Mouse (Mus musculus): Measurements from ENCODE around the gene Dusp18. TPM values are rescaled to one million over a fixed set of nuclear protein-coding genes. Genes with fewer than 3 reads are reported as not detected.
A peak's percentile ranks its signal among the peaks of the same experiment; 100 is the strongest.

Dusp18 gene
- polyA plus RNA-seq, 1 experiment from 2014 or later, result 2.5 TPM

DNA sequence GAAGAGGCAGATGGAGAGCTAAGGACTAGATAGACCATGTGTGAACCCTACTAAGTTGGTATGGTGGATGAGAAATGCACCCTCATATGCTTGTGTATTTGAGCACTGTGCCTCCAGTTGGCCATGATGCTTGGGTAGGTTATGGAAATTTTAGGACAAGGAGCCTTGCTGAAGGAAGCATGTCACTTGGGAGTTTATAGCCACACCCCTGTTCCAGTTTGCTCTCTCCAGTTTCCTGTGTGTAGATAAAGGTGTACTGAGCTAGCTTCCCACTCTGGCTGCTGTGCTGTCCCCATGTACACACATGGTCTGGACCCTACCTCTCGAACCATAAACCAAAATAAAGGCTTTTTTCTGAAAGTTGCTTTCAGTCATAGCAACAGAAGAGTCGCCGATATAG lies 40.9 kb upstream of the Dusp18 start:
- no peak overlapping the region for H3K27ac ChIP-seq (ENCODE audit: low read depth, low read length)
- no peaks in the 10 kb centered on the region for H3K4me1 ChIP-seq (replicated peaks; ENCODE audit: control insufficient read depth, insufficient read depth, low read length)
- H3K4me3 ChIP-seq (ENCODE audit: low read depth, low read length), result no peak overlapping the region
- DNase-seq (ENCODE audit: low spot score) (no peak), ATAC-seq (replicated peaks; ENCODE audit: low FRiP score) (no peak)
- no peaks in the 10 kb centered on the region for H3K36me3 ChIP-seq (ENCODE audit: control insufficient read depth, insufficient read depth, low read length)
- no peaks in the 10 kb centered on the region for H3K27me3 ChIP-seq (replicated peaks; ENCODE audit: control insufficient read depth, insufficient read depth, low read length)
- H3K9ac ChIP-seq (ENCODE audit: low read depth, low read length), result no peak overlapping the region
- WGBS, result 83% methylated on average over 3 of the region's 3 CpGs
- no peak overlapping the region for H3K4me2 ChIP-seq
- H3K9me3 ChIP-seq (ENCODE audit: control insufficient read depth, low read length), result no peaks in the 10 kb centered on the region

DNA sequence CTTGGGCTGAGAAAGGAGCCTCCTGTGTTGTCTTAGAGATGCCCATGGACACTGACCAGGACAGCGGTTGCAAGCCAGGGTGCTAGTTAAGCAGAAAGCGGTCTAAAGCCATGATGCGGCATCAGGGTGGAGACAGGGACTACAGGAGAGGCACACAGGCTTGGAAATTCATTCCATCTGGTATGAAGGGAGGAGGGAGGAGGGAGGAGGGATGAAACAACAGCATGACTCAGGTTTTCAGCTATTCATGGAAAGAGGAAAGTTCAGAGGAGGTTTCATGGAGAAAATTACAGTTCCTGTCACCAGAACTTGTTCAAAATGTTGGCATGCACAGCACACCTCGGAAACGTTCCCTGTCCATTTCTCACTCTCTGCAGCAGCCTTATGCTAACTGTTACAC lies 39.2 kb upstream of the Dusp18 start:
- WGBS, result 87% methylated on average over 5 of the region's 5 CpGs
- no peak overlapping the region for H3K9ac ChIP-seq (ENCODE audit: low read depth, low read length)
- H3K9me3 ChIP-seq (ENCODE audit: control insufficient read depth, low read length), result no peaks in the 10 kb centered on the region
- no peak for DNase-seq (ENCODE audit: low spot score)
- ATAC-seq (replicated peaks; ENCODE audit: low FRiP score), result no peak
- no peak overlapping the region for H3K4me3 ChIP-seq (ENCODE audit: low read depth, low read length)
- H3K27ac ChIP-seq (ENCODE audit: low read depth, low read length), result no peak overlapping the region
- H3K27me3 ChIP-seq (replicated peaks; ENCODE audit: control insufficient read depth, insufficient read depth, low read length), result no peaks in the 10 kb centered on the region
- H3K4me2 ChIP-seq, result no peak overlapping the region
- H3K4me1 ChIP-seq (replicated peaks; ENCODE audit: control insufficient read depth, insufficient read depth, low read length), result no peaks in the 10 kb centered on the region
- no peaks in the 10 kb centered on the region for H3K36me3 ChIP-seq (ENCODE audit: control insufficient read depth, insufficient read depth, low read length)

DNA sequence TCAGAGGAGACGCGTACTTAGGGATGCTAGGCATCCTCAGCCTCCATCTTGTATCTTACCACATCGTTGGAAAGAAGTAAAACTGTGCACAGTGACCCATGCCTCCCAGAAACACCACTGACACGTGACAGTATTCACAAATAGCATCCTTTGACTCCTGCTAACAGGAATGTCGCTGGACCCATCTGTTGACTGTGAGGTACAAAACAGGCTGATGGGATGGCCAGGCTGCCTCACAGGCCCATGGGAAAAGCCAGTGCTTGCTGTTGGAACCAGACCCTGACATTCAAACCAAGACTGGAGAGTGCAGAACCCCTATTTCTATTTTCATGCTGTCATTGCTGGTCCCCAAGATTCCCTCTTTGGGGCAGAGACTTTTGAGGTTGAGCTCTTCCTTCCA lies 37.1 kb upstream of the Dusp18 start:
- Histone ChIP-seq H3K36me3 (ENCODE audit: control insufficient read depth, insufficient read depth, low read length) (no peaks in the 10 kb centered on the region), H3K4me2 (no peak overlapping the region), H3K27me3 (replicated peaks; ENCODE audit: control insufficient read depth, insufficient read depth, low read length) (peaks cover 13% of the 10 kb centered on the region), H3K4me1 (replicated peaks; ENCODE audit: control insufficient read depth, insufficient read depth, low read length) (no peaks in the 10 kb centered on the region), H3K27ac (ENCODE audit: low read depth, low read length) (no peak overlapping the region), H3K9me3 (ENCODE audit: control insufficient read depth, low read length) (no peaks in the 10 kb centered on the region), H3K4me3 (ENCODE audit: low read depth, low read length) (no peak overlapping the region), H3K9ac (ENCODE audit: low read depth, low read length) (no peak overlapping the region)
- DNase-seq (ENCODE audit: low spot score) (no peak), ATAC-seq (replicated peaks; ENCODE audit: low FRiP score) (no peak)
- 73% methylated on average over 5 of the region's 5 CpGs for WGBS

DNA sequence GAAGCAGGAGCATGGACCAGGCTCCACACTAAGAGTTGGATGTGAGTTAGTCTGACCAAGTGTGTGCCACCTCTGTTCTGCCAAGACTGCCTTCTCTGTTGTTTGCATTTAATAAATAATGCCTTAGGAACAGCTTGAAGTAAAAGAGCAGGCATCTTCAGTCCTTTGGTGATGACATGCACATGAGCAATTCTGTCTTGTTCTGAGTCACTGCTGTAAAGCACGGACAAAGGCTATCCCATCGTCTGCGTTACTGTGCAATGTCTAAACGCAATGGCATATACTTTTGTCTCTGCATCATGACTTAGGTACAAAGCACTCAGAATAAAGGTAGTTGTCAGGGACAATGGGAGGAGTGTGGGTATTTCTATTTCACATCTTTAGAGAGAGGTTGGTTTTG lies 35.3 kb upstream of the Dusp18 start:
- Histone ChIP-seq H3K4me1 (replicated peaks; ENCODE audit: control insufficient read depth, insufficient read depth, low read length) (peaks cover 3% of the 10 kb centered on the region), H3K9me3 (ENCODE audit: control insufficient read depth, low read length) (no peaks in the 10 kb centered on the region), H3K9ac (ENCODE audit: low read depth, low read length) (no peak overlapping the region), H3K36me3 (ENCODE audit: control insufficient read depth, insufficient read depth, low read length) (no peaks in the 10 kb centered on the region), H3K4me3 (ENCODE audit: low read depth, low read length) (no peak overlapping the region), H3K27me3 (replicated peaks; ENCODE audit: control insufficient read depth, insufficient read depth, low read length) (peaks cover 24% of the 10 kb centered on the region), H3K4me2 (no peak overlapping the region), H3K27ac (ENCODE audit: low read depth, low read length) (no peak overlapping the region)
- WGBS, result 86% methylated on average over 4 of the region's 4 CpGs
- ATAC-seq (replicated peaks; ENCODE audit: low FRiP score), result no peak
- DNase-seq (ENCODE audit: low spot score), result no peak

DNA sequence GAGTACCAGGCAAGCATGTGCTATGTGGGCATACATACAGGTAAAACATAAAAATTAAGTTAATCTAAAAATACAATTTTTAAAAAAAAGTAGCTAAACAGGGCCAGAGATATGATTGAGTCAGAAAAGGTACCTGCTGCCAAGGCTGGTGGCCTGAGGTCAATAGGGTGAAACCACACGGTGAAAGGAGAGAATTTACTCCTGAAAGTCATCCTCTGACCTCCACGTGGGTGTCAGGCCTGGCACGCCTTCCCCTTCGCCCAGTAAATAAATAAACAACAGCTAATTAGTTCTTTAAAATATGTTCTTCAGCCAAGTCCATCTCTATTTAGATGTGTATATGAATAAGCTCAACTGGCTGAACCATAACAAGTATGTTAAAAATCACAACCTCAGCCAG lies 34.7 kb upstream of the Dusp18 start:
- H3K27ac ChIP-seq (ENCODE audit: low read depth, low read length), result no peak overlapping the region
- H3K4me1 ChIP-seq (replicated peaks; ENCODE audit: control insufficient read depth, insufficient read depth, low read length), result peaks cover 3% of the 10 kb centered on the region
- H3K4me3 ChIP-seq (ENCODE audit: low read depth, low read length), result no peak overlapping the region
- ATAC-seq (replicated peaks; ENCODE audit: low FRiP score) (no peak), DNase-seq (ENCODE audit: low spot score) (no peak)
- peaks cover 24% of the 10 kb centered on the region for H3K27me3 ChIP-seq (replicated peaks; ENCODE audit: control insufficient read depth, insufficient read depth, low read length)
- H3K9ac ChIP-seq (ENCODE audit: low read depth, low read length), result no peak overlapping the region
- H3K36me3 ChIP-seq (ENCODE audit: control insufficient read depth, insufficient read depth, low read length), result no peaks in the 10 kb centered on the region
- 77% methylated on average over 4 of the region's 4 CpGs for WGBS
- H3K9me3 ChIP-seq (ENCODE audit: control insufficient read depth, low read length), result no peaks in the 10 kb centered on the region
- no peak overlapping the region for H3K4me2 ChIP-seq

DNA sequence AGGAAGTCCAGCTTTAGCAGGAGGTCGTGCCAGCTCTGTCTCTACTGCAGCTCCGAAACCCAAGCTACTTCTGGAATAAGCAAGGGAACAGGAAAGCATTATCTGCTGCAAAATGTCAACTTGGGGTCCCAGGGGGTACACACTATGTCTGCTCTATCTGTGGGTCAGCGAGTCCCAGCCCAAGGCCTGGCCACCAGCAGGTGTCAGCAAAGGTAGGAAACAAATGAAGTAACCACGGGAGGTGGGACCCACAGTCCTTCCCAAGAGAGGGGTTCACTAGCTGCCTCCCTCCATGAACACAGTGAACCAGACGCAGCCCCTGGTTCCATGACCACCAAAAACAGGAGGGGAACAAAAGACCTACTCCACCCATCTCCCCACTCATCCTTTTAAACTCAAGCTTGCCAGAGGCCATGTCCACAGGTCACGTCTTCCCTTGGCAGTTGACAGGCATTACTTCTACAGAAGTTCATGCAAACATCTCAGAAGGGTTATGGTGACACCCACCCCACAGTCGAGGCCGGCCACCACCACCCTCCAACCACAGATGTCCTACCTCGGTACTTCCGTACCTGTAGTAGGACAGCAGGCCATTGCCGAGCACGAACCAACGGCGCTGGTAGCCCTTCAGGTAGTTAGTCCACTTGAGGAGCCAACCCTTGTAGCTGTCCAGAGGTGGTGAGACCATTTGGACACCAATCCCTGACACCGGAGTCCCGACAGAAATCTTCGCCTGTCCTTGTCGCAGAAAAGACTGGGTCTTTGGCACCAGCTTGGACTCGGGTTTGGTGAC lies 32.2 kb upstream of the Dusp18 start:
- Histone ChIP-seq H3K4me3 (ENCODE audit: low read depth, low read length) (peak overlapping the region; percentile 57), H3K4me2 (peak overlapping the region; percentile 94), H3K9me3 (ENCODE audit: control insufficient read depth, low read length) (no peaks in the 10 kb centered on the region), H3K27me3 (replicated peaks; ENCODE audit: control insufficient read depth, insufficient read depth, low read length) (peaks cover 26% of the 10 kb centered on the region), H3K4me1 (replicated peaks; ENCODE audit: control insufficient read depth, insufficient read depth, low read length) (peaks cover 3% of the 10 kb centered on the region), H3K27ac (ENCODE audit: low read depth, low read length) (no peak overlapping the region), H3K9ac (ENCODE audit: low read depth, low read length) (no peak overlapping the region), H3K36me3 (ENCODE audit: control insufficient read depth, insufficient read depth, low read length) (no peaks in the 10 kb centered on the region)
- WGBS, result 67% methylated on average over 19 of the region's 19 CpGs
- ATAC-seq (replicated peaks; ENCODE audit: low FRiP score), result no peak
- no peak for DNase-seq (ENCODE audit: low spot score)

DNA sequence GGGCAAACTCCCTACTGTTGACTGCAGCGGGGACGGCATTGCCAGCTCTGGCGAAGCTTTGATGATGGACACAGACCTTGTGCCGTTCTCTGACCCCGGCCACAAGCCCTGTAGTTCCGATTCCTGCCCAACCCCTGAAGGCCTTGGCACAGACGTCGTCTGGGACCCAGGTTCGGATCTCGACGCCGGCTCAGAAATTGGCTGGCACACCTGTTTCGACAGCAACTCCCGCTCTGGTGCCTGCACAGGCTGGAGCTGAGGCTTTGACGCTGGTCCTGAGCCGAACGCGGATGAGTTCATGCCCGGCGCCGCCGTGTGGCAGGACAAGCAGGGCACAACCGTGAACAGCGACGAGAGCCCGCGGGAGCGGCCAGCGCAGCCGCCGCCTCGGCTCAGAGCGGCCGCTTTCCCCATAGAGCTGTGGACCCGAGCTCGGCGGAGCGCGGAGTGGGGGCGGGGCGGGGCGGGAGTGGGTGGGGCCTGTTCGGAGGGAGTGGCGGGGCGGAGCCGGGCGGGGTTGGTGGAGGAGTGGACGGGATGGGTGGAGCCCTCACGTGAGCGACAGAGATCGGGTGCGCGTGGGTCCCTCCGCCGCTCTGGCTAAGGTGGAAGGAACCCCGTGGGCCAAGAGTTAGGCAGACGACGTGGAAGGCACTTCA lies 31.5 kb upstream of the Dusp18 start, which contains the start of gene Osbp2:
Gene Osbp2, minus strand, starts transcription at position 450 of the 659 bp plus-strand sequence.
- DNase-seq (ENCODE audit: low spot score), result peak; percentile 88
- Histone ChIP-seq H3K9me3 (ENCODE audit: control insufficient read depth, low read length) (no peaks in the 10 kb centered on the region), H3K27me3 (replicated peaks; ENCODE audit: control insufficient read depth, insufficient read depth, low read length) (peaks cover 26% of the 10 kb centered on the region), H3K27ac (ENCODE audit: low read depth, low read length) (no peak within 1 kb of the TSS), H3K4me2 (peak within 1 kb of the TSS; percentile 94), H3K4me1 (replicated peaks; ENCODE audit: control insufficient read depth, insufficient read depth, low read length) (peaks cover 3% of the 10 kb centered on the region), H3K9ac (ENCODE audit: low read depth, low read length) (peak within 1 kb of the TSS; percentile 52), H3K4me3 (ENCODE audit: low read depth, low read length) (peak within 1 kb of the TSS; percentile 57), H3K36me3 (ENCODE audit: control insufficient read depth, insufficient read depth, low read length) (no peaks in the 10 kb centered on the region)
- ATAC-seq (replicated peaks; ENCODE audit: low FRiP score), result peak; percentile 94
- WGBS, result 3% methylated on average over 56 of the region's 58 CpGs

DNA sequence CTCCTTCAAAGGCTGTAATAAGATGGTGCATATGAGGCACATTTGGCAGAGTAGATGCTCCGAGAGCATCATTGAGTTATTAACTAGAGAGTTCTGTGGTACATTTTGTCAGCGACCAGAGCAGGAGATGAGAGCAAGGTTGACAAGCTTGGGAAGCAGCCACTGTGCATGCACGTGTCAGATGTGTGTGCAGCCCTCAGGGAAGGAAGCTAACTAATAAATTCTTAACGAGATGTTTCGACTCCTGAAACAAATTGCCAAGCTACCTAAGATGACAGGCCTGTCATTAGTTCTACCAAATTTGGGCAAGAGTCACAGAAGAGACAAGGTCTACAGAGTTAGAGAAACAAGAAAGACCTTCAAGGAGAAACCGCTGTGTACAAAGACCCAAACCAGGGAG lies 30.7 kb upstream of the Dusp18 start:
- Histone ChIP-seq H3K9me3 (ENCODE audit: control insufficient read depth, low read length) (no peaks in the 10 kb centered on the region), H3K9ac (ENCODE audit: low read depth, low read length) (no peak overlapping the region), H3K4me3 (ENCODE audit: low read depth, low read length) (peak overlapping the region; percentile 57), H3K27ac (ENCODE audit: low read depth, low read length) (no peak overlapping the region), H3K36me3 (ENCODE audit: control insufficient read depth, insufficient read depth, low read length) (no peaks in the 10 kb centered on the region), H3K4me1 (replicated peaks; ENCODE audit: control insufficient read depth, insufficient read depth, low read length) (peaks cover 3% of the 10 kb centered on the region), H3K27me3 (replicated peaks; ENCODE audit: control insufficient read depth, insufficient read depth, low read length) (peaks cover 26% of the 10 kb centered on the region), H3K4me2 (peak overlapping the region; percentile 94)
- WGBS, result 42% methylated on average over 6 of the region's 6 CpGs
- no peak for ATAC-seq (replicated peaks; ENCODE audit: low FRiP score)
- no peak for DNase-seq (ENCODE audit: low spot score)

DNA sequence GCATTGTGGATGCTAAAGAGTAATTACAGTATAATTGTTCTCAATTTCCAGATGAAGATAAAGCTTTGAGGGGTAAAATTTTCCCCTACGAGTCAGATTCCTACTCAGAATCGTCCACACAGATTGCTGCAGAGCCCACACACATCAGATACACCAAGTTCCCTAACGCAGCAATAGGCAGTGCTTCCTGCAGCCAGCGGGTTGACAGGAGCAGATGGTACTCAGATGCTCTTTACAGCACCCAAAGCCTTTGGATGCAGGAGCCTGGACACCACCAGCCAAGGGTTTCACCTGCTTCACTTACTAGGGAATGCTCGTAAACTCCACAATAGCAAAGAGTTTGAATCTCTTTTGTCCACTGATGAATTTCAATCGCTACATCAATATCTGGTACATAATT lies 18.6 kb upstream of the Dusp18 start:
- no peak overlapping the region for H3K9ac ChIP-seq (ENCODE audit: low read depth, low read length)
- no peak overlapping the region for H3K4me3 ChIP-seq (ENCODE audit: low read depth, low read length)
- no peak overlapping the region for H3K27ac ChIP-seq (ENCODE audit: low read depth, low read length)
- no peak overlapping the region for H3K4me2 ChIP-seq
- 0 out of 2 replicates have a peak, but pooled peaks cover 2% of the 10 kb centered on the region for H3K27me3 ChIP-seq (replicated peaks; ENCODE audit: control insufficient read depth, insufficient read depth, low read length)
- H3K36me3 ChIP-seq (ENCODE audit: control insufficient read depth, insufficient read depth, low read length), result no peaks in the 10 kb centered on the region
- no peaks in the 10 kb centered on the region for H3K4me1 ChIP-seq (replicated peaks; ENCODE audit: control insufficient read depth, insufficient read depth, low read length)
- no peaks in the 10 kb centered on the region for H3K9me3 ChIP-seq (ENCODE audit: control insufficient read depth, low read length)
- DNase-seq (ENCODE audit: low spot score), result no peak
- WGBS, result 68% methylated on average over 6 of the region's 6 CpGs
- no peak for ATAC-seq (replicated peaks; ENCODE audit: low FRiP score)

All from liver, embryonic 11.5 days (tissue).